Mouse (Mus musculus) adipocyte (in vitro differentiated cells): ENCODE measurements at regions not wholly inside any gene's neighbourhood (a gene's known extent, or its start where the extent isn't known, plus 50 kb on each side); places are given as distances from the start of the nearest gene placed in this dataset.

Experiments used
- DNase-seq: peaks from one replicate; pipeline ENCODE4 v3.0.0-alpha.2; 2016; ENCODE audit warnings: low spot score

DNA sequence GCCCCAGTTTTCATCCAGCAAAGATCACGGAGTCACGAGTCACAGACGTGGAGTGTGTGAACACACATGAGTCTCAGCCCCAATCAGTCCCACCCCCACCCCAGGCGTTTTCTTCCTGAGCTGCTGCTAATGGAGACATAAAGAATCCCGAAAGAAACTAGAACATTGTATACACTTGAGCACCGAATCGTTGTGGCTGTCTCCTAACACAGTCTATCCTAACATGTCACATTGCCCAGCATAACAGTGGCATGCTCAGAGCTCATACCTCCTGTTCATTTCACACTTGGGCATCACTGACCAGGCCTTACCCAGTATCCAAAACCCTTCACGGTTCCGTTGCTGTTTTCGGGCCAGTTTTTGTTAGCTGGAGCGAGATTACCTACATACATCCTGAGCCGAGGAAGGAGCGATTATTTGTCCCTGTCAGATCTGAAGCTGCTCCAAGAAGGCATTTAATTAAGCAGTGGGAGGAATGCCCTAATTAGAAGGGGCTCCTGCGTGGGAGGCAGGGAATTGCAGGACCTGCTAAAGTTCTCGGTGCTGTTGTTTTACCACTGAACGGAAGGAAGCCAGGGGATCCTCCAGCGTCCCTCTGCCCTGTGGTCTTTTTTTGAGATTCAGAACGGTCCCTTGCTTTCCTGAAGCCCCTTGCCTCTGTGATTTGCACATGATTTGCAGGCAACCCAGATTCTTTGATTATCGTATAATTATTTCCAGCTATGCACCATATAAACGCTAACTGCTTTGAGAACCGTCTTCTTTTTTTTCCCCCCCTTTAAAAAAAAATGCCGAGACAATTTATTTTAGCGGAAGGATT, 53.4 kb upstream of the Nap1l1 start:
- DNase-seq, result no peak

DNA sequence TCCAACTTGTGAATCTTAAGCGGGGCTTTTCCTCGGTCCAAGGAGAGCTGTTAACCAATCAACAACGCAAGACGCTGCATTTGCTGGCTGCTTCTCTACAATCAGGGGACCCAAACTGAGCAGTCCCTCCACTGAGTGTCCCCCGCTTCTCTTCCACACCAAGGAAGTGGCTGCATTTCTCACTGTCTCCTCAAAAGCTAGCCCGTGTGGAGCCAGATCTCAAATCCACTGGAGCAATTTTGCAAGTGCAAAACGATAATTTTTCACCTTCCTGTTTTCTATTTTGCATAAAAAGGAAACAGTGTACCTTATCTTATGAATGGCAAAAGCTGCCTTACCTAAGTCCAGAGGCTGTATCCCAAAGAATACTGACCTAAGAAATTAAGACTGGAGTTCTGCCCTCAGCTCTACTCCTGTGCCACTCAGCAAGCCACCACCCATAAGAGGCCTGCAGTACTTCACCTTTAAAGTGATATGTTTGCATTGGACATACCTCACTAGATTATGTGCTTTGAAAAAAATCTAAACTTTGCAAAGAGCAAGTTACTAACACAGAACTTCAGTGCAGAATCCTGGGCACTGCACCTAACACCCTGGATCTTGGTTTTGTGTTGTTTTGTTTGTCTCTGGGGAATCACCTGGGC, 52.7 kb upstream of the Nap1l1 start:
- DNase-seq, result no peak

- no peak for DNase-seq
Measured at GRCm38 (mm10) chr10:111422057-111422456, 51.0 kb upstream of the Nap1l1 start.

GRCm38 (mm10) chr10:111422649-111423048, 50.4 kb upstream of the Nap1l1 start:
- no peak for DNase-seq
